Mouse (Mus musculus) embryonic facial prominence, embryonic 13.5 days (tissue): ENCODE results near the gene Pax9. TPM values are rescaled to one million over a fixed set of nuclear protein-coding genes. Genes with fewer than 3 reads are reported as not detected.
A peak's percentile ranks its signal among the peaks of the same experiment; 100 is the strongest.

Experiments used
- ATAC-seq: fragments of 200-750 bp; cut with Nextera tagmentation; 2 replicates; pipeline ENCODE4 v1.8.0; 2017; ENCODE audit warnings: low read depth; ENCODE audit not compliant: insufficient number of reproducible peaks, insufficient read depth, low FRiP score, low TSS enrichment
- H3K27ac ChIP-seq: fragments of 300-500 bp; sonication (generic); 2 replicates; pipeline ENCODE4 v1.5.1; 2015; ENCODE audit warnings: moderate library complexity, mild to moderate bottlenecking, inconsistent platforms
- H3K27me3 ChIP-seq: fragments of 300-500 bp; sonication (generic); 2 replicates; pipeline ENCODE4 v1.6.1; 2015; ENCODE audit warnings: mild to moderate bottlenecking, inconsistent platforms
- H3K36me3 ChIP-seq: fragments of 300-500 bp; sonication (generic); 2 replicates; pipeline ENCODE4 v1.6.1; 2015; ENCODE audit warnings: mild to moderate bottlenecking, inconsistent platforms
- H3K4me1 ChIP-seq: fragments of 300-500 bp; sonication (generic); 2 replicates; pipeline ENCODE4 v1.6.1; 2015; ENCODE audit warnings: inconsistent platforms
- H3K4me2 ChIP-seq: fragments of 300-500 bp; sonication (generic); 2 replicates; pipeline ENCODE4 v1.6.1; 2015; ENCODE audit warnings: moderate library complexity, mild to moderate bottlenecking, inconsistent platforms
- H3K4me3 ChIP-seq: fragments of 300-500 bp; sonication (generic); 2 replicates; pipeline ENCODE4 v1.5.1; 2015; ENCODE audit warnings: mild to moderate bottlenecking, inconsistent platforms
- H3K9ac ChIP-seq: fragments of 300-500 bp; sonication (generic); 2 replicates; pipeline ENCODE4 v1.6.1; 2015; ENCODE audit warnings: mild to moderate bottlenecking, inconsistent platforms
- H3K9me3 ChIP-seq: fragments of 300-500 bp; sonication (generic); 2 replicates; pipeline ENCODE4 v1.6.1; 2016; ENCODE audit warnings: inconsistent platforms
- WGBS: fragments of 180-500 bp; shearing (Covaris S2); methylation state at CpG from one replicate; pipeline ENCODE4 v1.1.7; 2015; ENCODE audit warnings: mixed read lengths; 5-methylcytosine and 5-hydroxymethylcytosine counted together
- polyA plus RNA-seq: library from polyadenylated mRNA; unstranded; fragments of >200 nt; fragmentation: Nextera tagmentation; extraction: Ambion mirVana; gene quantifications from 2 replicates; pipeline ENCODE4 v1.2.1, GENCODE M21; 2015

Pax9 gene
- polyA plus RNA-seq, 1 experiment from 2014 or later = 13.5 TPM

GRCm38 (mm10) chr12:56698191-56698980, 6.8 kb downstream of the Pax9 start:
- ATAC-seq = no peak
- peaks cover 29% of the 10 kb centered on the region for H3K4me1 ChIP-seq
- peak overlapping the region; percentile 63 for H3K4me2 ChIP-seq
- H3K27ac ChIP-seq = peak overlapping the region; percentile 22
- no peaks in the 10 kb centered on the region for H3K9me3 ChIP-seq
- peak overlapping the region; percentile 49 for H3K4me3 ChIP-seq
- WGBS = 4% methylated on average over 8 of the region's 8 CpGs
- peaks cover 85% of the 10 kb centered on the region for H3K27me3 ChIP-seq
- H3K36me3 ChIP-seq = no peaks in the 10 kb centered on the region
- H3K9ac ChIP-seq = peak overlapping the region; percentile 67

GRCm38 (mm10) chr12:56699351-56699750, 7.8 kb downstream of the Pax9 start:
- no peak for ATAC-seq
- 16% methylated on average over 3 of the region's 3 CpGs for WGBS
- Histone ChIP-seq H3K4me3 (peak overlapping the region; percentile 38), H3K9ac (peak overlapping the region; percentile 72), H3K9me3 (no peaks in the 10 kb centered on the region), H3K36me3 (no peaks in the 10 kb centered on the region), H3K4me2 (peak overlapping the region; percentile 50), H3K4me1 (peaks cover 29% of the 10 kb centered on the region), H3K27ac (peak overlapping the region; percentile 60; the same call in 1 of the 2 replicates), H3K27me3 (peaks cover 79% of the 10 kb centered on the region)

- Histone ChIP-seq H3K27me3 (peaks cover 78% of the 10 kb centered on the region), H3K27ac (peak overlapping the region; percentile 60), H3K4me2 (peak overlapping the region; percentile 50), H3K4me3 (peak overlapping the region; percentile 38), H3K4me1 (peaks cover 25% of the 10 kb centered on the region), H3K9ac (peak overlapping the region; percentile 72), H3K9me3 (no peaks in the 10 kb centered on the region), H3K36me3 (no peaks in the 10 kb centered on the region)
- ATAC-seq = no peak
- WGBS = 9% methylated on average over 44 of the region's 44 CpGs
Measured at GRCm38 (mm10) chr12:56699915-56700900, 8.6 kb downstream of the Pax9 start.

- peaks cover 70% of the 10 kb centered on the region for H3K27me3 ChIP-seq
- H3K4me3 ChIP-seq = peak overlapping the region; percentile 20
- ATAC-seq = no peak
- H3K36me3 ChIP-seq = no peaks in the 10 kb centered on the region
- peak overlapping the region; percentile 28 for H3K4me2 ChIP-seq
- H3K4me1 ChIP-seq = peaks cover 22% of the 10 kb centered on the region
- no peak overlapping the region for H3K9ac ChIP-seq
- no peak overlapping the region for H3K27ac ChIP-seq
- WGBS = 17% methylated on average over 6 of the region's 6 CpGs
- H3K9me3 ChIP-seq = no peaks in the 10 kb centered on the region
Measured at GRCm38 (mm10) chr12:56701004-56701403, 9.4 kb downstream of the Pax9 start.

- no peak overlapping the region for H3K4me3 ChIP-seq
- peak overlapping the region; percentile 40 for H3K4me2 ChIP-seq
- 7% methylated on average over 14 of the region's 14 CpGs for WGBS
- H3K27me3 ChIP-seq = peaks cover 73% of the 10 kb centered on the region
- H3K9me3 ChIP-seq = no peaks in the 10 kb centered on the region
- H3K36me3 ChIP-seq = no peaks in the 10 kb centered on the region
- ATAC-seq = peak; percentile 63
- H3K4me1 ChIP-seq = peaks cover 24% of the 10 kb centered on the region
- H3K9ac ChIP-seq = no peak overlapping the region
- H3K27ac ChIP-seq = peak overlapping the region; percentile 44; the same call in 1 of the 2 replicates
Measured at GRCm38 (mm10) chr12:56717971-56718706, 26.6 kb downstream of the Pax9 start.

GRCm38 (mm10) chr12:56718707-56719051, 27.1 kb downstream of the Pax9 start:
- Histone ChIP-seq H3K4me3 (no peak overlapping the region), H3K4me2 (peak overlapping the region; percentile 40), H3K9me3 (no peaks in the 10 kb centered on the region), H3K27me3 (peaks cover 74% of the 10 kb centered on the region), H3K4me1 (peaks cover 24% of the 10 kb centered on the region), H3K9ac (no peak overlapping the region), H3K36me3 (no peaks in the 10 kb centered on the region), H3K27ac (no peak overlapping the region; the same call in 1 of the 2 replicates)
- 15% methylated on average over 6 of the region's 6 CpGs for WGBS
- ATAC-seq = peak; percentile 68

- 46% methylated on average over 4 of the region's 4 CpGs for WGBS
- peaks cover 5% of the 10 kb centered on the region for H3K27me3 ChIP-seq
- H3K4me3 ChIP-seq = no peak overlapping the region
- H3K36me3 ChIP-seq = no peaks in the 10 kb centered on the region
- no peak overlapping the region for H3K4me2 ChIP-seq
- H3K4me1 ChIP-seq = peaks cover 6% of the 10 kb centered on the region; the same call in 1 of the 2 replicates
- H3K9ac ChIP-seq = no peak overlapping the region
- ATAC-seq = no peak
- no peak overlapping the region for H3K27ac ChIP-seq
- H3K9me3 ChIP-seq = no peaks in the 10 kb centered on the region
Measured at GRCm38 (mm10) chr12:56727631-56728030, 36.1 kb downstream of the Pax9 start.

- no peaks in the 10 kb centered on the region for H3K9me3 ChIP-seq
- H3K36me3 ChIP-seq = no peaks in the 10 kb centered on the region
- H3K9ac ChIP-seq = no peak overlapping the region
- H3K4me3 ChIP-seq = no peak overlapping the region
- no peak for ATAC-seq
- WGBS = 85% methylated on average over 4 of the region's 4 CpGs
- no peak overlapping the region for H3K27ac ChIP-seq
- H3K27me3 ChIP-seq = no peaks in the 10 kb centered on the region
- H3K4me1 ChIP-seq = no peaks in the 10 kb centered on the region
- no peak overlapping the region for H3K4me2 ChIP-seq
Measured at GRCm38 (mm10) chr12:56737104-56737503, 45.5 kb downstream of the Pax9 start.

Other genes starting within 250 kb of the Pax9 start
- gene Nkx2-1, start 154.9 kb upstream of the Pax9 start, polyA plus RNA-seq = 0.15 TPM in 1 of 2 replicates, not detected in the other
- gene Nkx2-9, start 78.5 kb upstream of the Pax9 start, polyA plus RNA-seq = not detected in 2 replicates